Mouse (Mus musculus) kidney, postnatal 36 days (tissue): Measurements from ENCODE around the gene P2rx7.
"Not testable (repeated sequence)": the region's sequence is repeated elsewhere in the genome, so short reads cannot be mapped to it uniquely, and the experiment has no call there.

Experiments
- DNase-seq, 2 experiments: peaks; one replicate each; pipeline ENCODE4 v3.0.0; 2021 to 2022; ENCODE audit warnings: mixed read lengths in 2 of 2

The P2rx7 gene

GRCm38 (mm10) chr5:122647256-122647924, 3.7 kb downstream of the P2rx7 start:
- no peak for DNase-seq

- DNase-seq = not testable (repeated sequence)
Observed at GRCm38 (mm10) chr5:122647952-122648374, 4.3 kb downstream of the P2rx7 start.

GRCm38 (mm10) chr5:122649264-122649663, 5.6 kb downstream of the P2rx7 start:
- no peak for DNase-seq

GRCm38 (mm10) chr5:122650100-122650499, 6.4 kb downstream of the P2rx7 start:
- no peak for DNase-seq

- no peak for DNase-seq
Observed at GRCm38 (mm10) chr5:122652506-122652905, 8.8 kb downstream of the P2rx7 start.

GRCm38 (mm10) chr5:122653112-122653445, 9.4 kb downstream of the P2rx7 start:
- DNase-seq = no peak

- DNase-seq = peak in 1 of 2 experiments; percentile 7
Observed at GRCm38 (mm10) chr5:122653446-122654267, 9.9 kb downstream of the P2rx7 start.

GRCm38 (mm10) chr5:122654268-122654573, 10.5 kb downstream of the P2rx7 start:
- DNase-seq = no peak

- no peak for DNase-seq
Observed at GRCm38 (mm10) chr5:122656808-122657207, 13.1 kb downstream of the P2rx7 start.

GRCm38 (mm10) chr5:122662501-122662900, 18.8 kb downstream of the P2rx7 start:
- DNase-seq = peak; percentile 39 to 47

- no peak for DNase-seq
Observed at GRCm38 (mm10) chr5:122665036-122665435, 21.3 kb downstream of the P2rx7 start.

- peak in 1 of 2 experiments; percentile 49 for DNase-seq
Observed at GRCm38 (mm10) chr5:122668981-122669897, 25.5 kb downstream of the P2rx7 start.

GRCm38 (mm10) chr5:122671641-122672040, 27.9 kb downstream of the P2rx7 start:
- DNase-seq = peak; percentile 30 to 66

GRCm38 (mm10) chr5:122672298-122672697, 28.6 kb downstream of the P2rx7 start:
- no peak for DNase-seq

GRCm38 (mm10) chr5:122676002-122676401, 32.3 kb downstream of the P2rx7 start:
- no peak for DNase-seq

- DNase-seq = no peak
Observed at GRCm38 (mm10) chr5:122677983-122678382, 34.3 kb downstream of the P2rx7 start.

- no peak for DNase-seq
Observed at GRCm38 (mm10) chr5:122679881-122680280, 36.2 kb downstream of the P2rx7 start.

- no peak for DNase-seq
Observed at GRCm38 (mm10) chr5:122681276-122681675, 37.6 kb downstream of the P2rx7 start.

- no peak for DNase-seq
Observed at GRCm38 (mm10) chr5:122683926-122684325, 40.2 kb downstream of the P2rx7 start.

GRCm38 (mm10) chr5:122687391-122687790, 43.7 kb downstream of the P2rx7 start:
- no peak for DNase-seq

GRCm38 (mm10) chr5:122689153-122689552, 45.4 kb downstream of the P2rx7 start:
- DNase-seq = no peak

GRCm38 (mm10) chr5:122690486-122690885, 46.8 kb downstream of the P2rx7 start:
- DNase-seq = no peak
